Mouse (Mus musculus) heart, adult 2 months (tissue): ENCODE results near the gene Col1a1.
A peak's percentile ranks its signal among the peaks of the same experiment; 100 is the strongest.

Source experiments
- CTCF ChIP-seq: fragments of 200-600 bp; IDR thresholded peaks from 2 replicates; pipeline ENCODE4 v1.8.1; 2022; ENCODE audit warnings: antibody characterized with exemption, mild to moderate bottlenecking, moderate library complexity
- POLR2A ChIP-seq: fragments of 200-500 bp; IDR thresholded peaks from 2 replicates; pipeline ENCODE4 v1.6.1; 2011; ENCODE audit warnings: mild to moderate bottlenecking, low read depth, low read length, control low read depth; ENCODE audit not compliant: insufficient read depth

DNA sequence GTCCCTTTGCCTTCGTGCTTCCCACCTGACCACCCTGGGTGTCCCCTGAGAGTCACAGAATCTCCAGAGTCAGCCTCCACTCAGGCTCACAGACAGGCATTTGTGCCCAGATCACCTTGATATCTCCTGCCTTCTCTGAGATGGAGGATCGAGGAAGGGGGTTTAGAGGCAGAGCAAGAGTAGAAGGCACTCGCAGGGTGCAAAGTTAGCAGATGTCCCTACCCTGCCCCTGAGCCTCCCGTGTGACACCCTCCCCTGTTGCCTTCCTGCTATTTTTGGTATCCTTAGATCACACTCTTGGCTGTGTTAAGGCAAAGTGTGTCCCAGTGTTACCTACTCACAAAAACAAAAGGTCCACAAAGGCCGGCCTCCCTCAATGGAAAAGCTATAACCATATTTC is 40.2 kb downstream of the Col1a1 start, which contains the start of gene Sgca:
- TF ChIP-seq CTCF: no peak
- peak; percentile 85 for TF ChIP-seq POLR2A
